Mouse (Mus musculus) adrenal gland, postnatal 36 days (tissue): Measurements from ENCODE around the gene Gm6096. TPM values are rescaled to one million over a fixed set of nuclear protein-coding genes. Genes with fewer than 3 reads are reported as not detected.
"Not testable (repeated sequence)": the region's sequence is repeated elsewhere in the genome, so short reads cannot be mapped to it uniquely, and the experiment has no call there.

Experiments
- DNase-seq, 2 experiments: peaks; one replicate each; pipeline ENCODE4 v3.0.0; 2021; ENCODE audit warnings: mixed read lengths in 1 of 2
- long read RNA-seq, 2 experiments: library from polyadenylated mRNA; stranded (forward); transcript quantifications; one replicate each; pipeline ENCODE4 v2.0.0; 2021; ENCODE audit warnings: borderline sequencing depth in 2 of 2
- total RNA-seq, 2 experiments: library from RNA; stranded (reverse); gene quantifications; 2 replicates each; pipeline ENCODE4 v1.2.3; 2021

The Gm6096 gene
- not detected for total RNA-seq
- long read RNA-seq, experiment 1 = 0 reads
- long read RNA-seq, experiment 2 = 0 reads

- DNase-seq = no peak
Observed at GRCm38 (mm10) chr7:34250738-34251137, at the start of gene Gm6096. Gm6096 (plus strand) TSS chr7:34251038.

- DNase-seq = not testable (repeated sequence)
Observed at GRCm38 (mm10) chr7:34202147-34202546, 48.7 kb upstream of the Gm6096 start.

- no peak for DNase-seq
Observed at GRCm38 (mm10) chr7:34206331-34206730, 44.5 kb upstream of the Gm6096 start.

GRCm38 (mm10) chr7:34208027-34208745 is 42.7 kb upstream of the Gm6096 start:
- DNase-seq = no peak

GRCm38 (mm10) chr7:34213281-34213680 is 37.6 kb upstream of the Gm6096 start:
- no peak for DNase-seq

GRCm38 (mm10) chr7:34214644-34215043 is 36.2 kb upstream of the Gm6096 start:
- DNase-seq = peak in 1 of 2 experiments; percentile 19

- DNase-seq = peak in 1 of 2 experiments; percentile 31
Observed at GRCm38 (mm10) chr7:34215481-34215880, 35.4 kb upstream of the Gm6096 start.

- DNase-seq = no peak
Observed at GRCm38 (mm10) chr7:34216474-34216873, 34.4 kb upstream of the Gm6096 start.

GRCm38 (mm10) chr7:34218496-34218895 is 32.3 kb upstream of the Gm6096 start:
- DNase-seq = no peak

- DNase-seq = no peak
Observed at GRCm38 (mm10) chr7:34221594-34222250, 29.1 kb upstream of the Gm6096 start.

GRCm38 (mm10) chr7:34222340-34222739 is 28.5 kb upstream of the Gm6096 start:
- DNase-seq = no peak

- DNase-seq = peak in 1 of 2 experiments; percentile 26
Observed at GRCm38 (mm10) chr7:34224308-34224707, 26.5 kb upstream of the Gm6096 start.

GRCm38 (mm10) chr7:34226086-34226485 is 24.8 kb upstream of the Gm6096 start:
- DNase-seq = no peak

- no peak for DNase-seq
Observed at GRCm38 (mm10) chr7:34226846-34227245, 24.0 kb upstream of the Gm6096 start.

GRCm38 (mm10) chr7:34228641-34229040 is 22.2 kb upstream of the Gm6096 start:
- peak in 1 of 2 experiments; percentile 35 for DNase-seq

- no peak for DNase-seq
Observed at GRCm38 (mm10) chr7:34229153-34229552, 21.7 kb upstream of the Gm6096 start.

- DNase-seq = peak; percentile 54 to 62
Observed at GRCm38 (mm10) chr7:34229691-34230111, 21.1 kb upstream of the Gm6096 start.

GRCm38 (mm10) chr7:34230116-34230515 is 20.7 kb upstream of the Gm6096 start, which contains the start of gene Gpi1:
Gpi1 (minus strand) TSS chr7:34230336.
- peak; percentile 85 to 90 for DNase-seq

GRCm38 (mm10) chr7:34232785-34233725 is 17.8 kb upstream of the Gm6096 start:
- no peak for DNase-seq

GRCm38 (mm10) chr7:34233909-34234609 is 16.8 kb upstream of the Gm6096 start:
- DNase-seq = peak; percentile 100
